Mouse (Mus musculus) retina, adult 2 months (tissue): ENCODE results near the gene Car10.

ENCODE experiments used
- DNase-seq: peaks from one replicate; pipeline ENCODE4 v3.0.0-alpha.2; 2012; ENCODE audit warnings: low read depth, low spot score

The Car10 gene

GRCm38 (mm10) chr11:93490211-93490820 is 392.5 kb downstream of the Car10 start:
- no peak for DNase-seq

- no peak for DNase-seq
These were observed 400.1 kb downstream of the Car10 start for GRCm38 (mm10) chr11:93497896-93498295.

- DNase-seq, result no peak
These were observed 402.6 kb downstream of the Car10 start for GRCm38 (mm10) chr11:93500442-93500841.

DNA sequence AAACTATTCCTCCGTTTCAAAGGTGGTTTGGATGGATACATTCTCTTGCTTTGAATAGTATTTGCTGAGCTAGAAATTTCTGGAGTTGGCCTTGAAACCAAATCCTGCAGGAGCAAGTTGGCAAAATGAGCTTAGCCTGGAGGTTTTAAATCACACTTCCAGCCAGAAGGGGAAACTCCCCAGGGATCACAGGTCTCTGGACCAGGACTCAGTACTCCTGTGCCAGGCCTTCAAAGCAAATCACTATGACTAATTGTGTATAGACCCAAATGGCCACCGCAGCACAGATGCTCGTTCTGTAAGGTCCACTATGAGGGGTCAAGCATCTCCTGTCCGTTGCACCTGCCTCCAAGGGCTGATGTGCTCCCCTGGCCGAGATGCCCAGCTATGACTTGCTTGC is 403.8 kb downstream of the Car10 start:
- no peak for DNase-seq

DNA sequence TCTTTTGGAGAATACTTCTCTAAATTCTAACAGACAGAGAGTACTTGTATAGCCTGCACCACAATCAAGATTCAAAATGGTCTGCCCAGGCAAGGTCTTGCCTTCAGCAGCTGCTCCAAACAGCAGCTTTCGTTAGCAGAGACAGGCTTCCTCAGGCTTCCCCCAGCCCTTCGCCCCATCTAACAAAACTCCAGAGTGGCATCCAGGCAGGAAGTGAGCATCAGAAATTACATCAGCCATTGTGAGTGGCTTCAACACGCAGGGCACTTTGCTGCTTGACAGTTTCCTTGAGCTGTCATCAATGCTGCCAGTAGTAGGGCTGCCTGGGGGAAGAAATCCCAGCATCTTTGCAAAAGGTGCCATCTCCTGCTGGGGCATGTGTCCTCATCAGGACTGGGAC is 405.0 kb downstream of the Car10 start:
- no peak for DNase-seq

DNA sequence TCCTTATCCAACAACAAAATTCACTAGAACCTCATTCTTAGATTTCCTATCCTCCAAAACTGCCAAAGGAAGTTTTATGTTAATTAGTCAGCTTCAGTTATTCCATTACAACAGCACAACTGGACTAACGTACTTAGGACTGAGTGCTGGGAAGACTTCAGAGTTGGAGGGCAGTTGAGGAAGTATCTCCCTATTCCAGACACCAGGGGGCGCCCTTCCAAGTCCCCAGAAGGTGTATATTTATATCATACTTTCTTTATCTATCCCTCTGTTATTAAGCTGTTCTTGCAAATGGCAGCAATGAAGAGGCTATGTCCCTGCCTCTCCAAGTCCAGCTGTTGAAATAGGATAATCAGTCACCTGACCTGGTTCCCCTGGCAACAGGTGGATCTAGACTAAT is 405.6 kb downstream of the Car10 start:
- no peak for DNase-seq

- DNase-seq, result no peak
These were observed 411.9 kb downstream of the Car10 start for GRCm38 (mm10) chr11:93509527-93510235.

GRCm38 (mm10) chr11:93512843-93513242 is 415.0 kb downstream of the Car10 start:
- no peak for DNase-seq

GRCm38 (mm10) chr11:93514396-93514795 is 416.6 kb downstream of the Car10 start:
- DNase-seq, result no peak

- no peak for DNase-seq
These were observed 417.7 kb downstream of the Car10 start for GRCm38 (mm10) chr11:93515566-93515965.

DNA sequence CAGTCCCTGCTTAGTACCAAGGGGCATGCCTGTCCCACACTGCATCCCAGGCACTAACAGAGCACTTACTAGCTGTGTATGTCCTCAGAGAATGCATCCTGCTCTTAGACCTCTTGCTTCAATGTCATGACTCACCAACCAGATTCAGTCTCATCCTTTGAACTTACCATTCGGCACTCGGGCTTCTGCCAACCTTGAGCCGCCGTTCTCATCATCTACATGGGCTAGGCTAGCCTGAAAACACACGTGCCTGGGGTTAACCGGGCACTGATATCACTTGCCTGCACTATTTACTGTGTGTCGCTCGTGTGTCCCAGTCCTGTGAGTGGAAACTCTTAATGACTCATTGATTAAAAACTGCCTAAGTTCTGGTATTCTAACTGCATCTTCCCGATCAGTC is 418.4 kb downstream of the Car10 start:
- no peak for DNase-seq

DNA sequence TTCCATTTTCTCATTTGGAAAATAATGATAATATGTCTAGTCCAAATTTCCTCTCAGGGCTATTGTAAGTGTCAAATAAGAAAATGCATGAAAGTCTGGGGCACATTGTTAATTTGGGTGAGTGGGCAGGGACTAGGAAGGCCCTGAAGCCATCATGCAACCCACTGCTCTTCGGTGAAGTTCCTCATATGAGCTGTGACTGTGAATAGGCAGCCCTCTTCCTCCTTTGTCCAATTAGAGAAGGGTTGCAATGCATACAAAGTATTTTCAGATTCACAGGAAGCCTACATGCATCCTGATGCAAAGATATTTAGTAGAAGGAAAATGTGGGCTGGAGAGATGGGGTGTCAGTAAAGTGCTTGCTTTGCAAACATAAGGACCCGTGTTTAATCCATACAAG is 419.1 kb downstream of the Car10 start:
- DNase-seq, result no peak

- DNase-seq, result no peak
These were observed 424.7 kb downstream of the Car10 start for GRCm38 (mm10) chr11:93522501-93522900.

DNA sequence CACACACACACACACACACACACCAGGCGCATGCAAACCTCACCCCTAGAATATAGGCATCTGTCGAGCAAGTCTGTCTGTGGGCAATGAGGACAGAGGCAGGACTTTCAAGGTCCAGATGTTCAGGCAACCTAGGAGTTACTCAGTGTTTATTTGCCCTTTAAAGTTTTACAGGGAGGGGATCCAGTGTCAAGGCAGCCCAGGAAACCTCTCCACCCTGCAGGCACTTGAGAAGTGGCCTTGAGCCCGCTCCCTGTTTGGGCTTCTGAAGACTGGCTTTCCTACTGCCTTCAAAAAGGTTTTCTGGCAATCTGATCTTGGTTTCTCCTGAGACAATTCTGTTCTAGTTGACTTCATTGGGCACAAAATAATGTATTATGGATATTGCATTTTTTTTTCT is 428.1 kb downstream of the Car10 start:
- no peak for DNase-seq

DNA sequence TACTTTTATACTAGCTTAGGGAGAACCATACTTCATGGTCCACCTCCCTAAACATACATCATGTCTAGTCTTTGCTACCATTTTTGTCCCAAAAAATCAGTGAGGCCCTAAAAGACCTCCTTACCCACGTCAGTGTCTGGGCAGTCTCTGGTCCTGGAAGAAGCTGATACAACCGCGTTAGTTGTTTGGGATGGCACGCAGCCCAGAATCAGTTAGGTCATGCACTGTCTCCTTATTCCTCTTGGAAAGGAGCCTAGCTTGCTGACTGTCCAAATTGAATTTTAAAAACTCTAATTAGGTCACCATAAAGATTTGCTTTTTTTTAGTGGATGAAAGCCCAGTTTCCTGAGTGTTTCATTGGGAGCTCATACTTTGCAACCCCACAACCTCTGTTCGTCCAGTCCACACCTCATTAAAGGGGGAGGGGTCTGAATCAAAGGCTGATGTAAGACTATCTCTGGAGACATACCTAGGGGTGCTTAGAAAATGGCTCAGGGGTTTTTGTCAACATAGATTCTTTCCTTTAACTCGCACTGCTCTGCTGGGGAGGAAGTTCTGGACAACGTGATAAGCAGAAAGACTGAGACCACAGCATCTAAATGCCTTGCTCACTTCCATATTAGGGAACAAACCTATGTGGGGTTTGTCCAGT is 433.3 kb downstream of the Car10 start:
- no peak for DNase-seq

GRCm38 (mm10) chr11:93536244-93536643 is 438.4 kb downstream of the Car10 start:
- DNase-seq, result no peak

DNA sequence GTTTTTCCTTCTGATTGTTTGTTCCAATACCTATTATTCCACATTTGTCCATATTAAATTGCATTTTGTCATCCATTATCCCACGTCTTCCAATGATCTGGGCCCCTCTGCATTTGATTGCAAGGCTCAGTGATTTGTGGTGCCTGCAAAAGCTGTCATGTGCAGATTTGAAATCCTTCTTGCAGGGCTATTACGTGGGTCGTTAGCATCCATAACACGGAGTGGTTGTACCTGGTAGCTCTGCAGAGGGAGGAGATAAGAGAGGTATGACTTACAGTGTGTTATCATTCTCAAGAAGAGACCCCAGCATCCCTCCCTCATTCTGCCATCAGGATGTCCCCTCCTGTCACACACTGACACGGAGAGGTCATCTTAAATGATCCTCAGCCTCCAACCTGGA is 451.1 kb downstream of the Car10 start:
- DNase-seq, result no peak

GRCm38 (mm10) chr11:93550908-93551307 is 453.1 kb downstream of the Car10 start:
- no peak for DNase-seq

DNA sequence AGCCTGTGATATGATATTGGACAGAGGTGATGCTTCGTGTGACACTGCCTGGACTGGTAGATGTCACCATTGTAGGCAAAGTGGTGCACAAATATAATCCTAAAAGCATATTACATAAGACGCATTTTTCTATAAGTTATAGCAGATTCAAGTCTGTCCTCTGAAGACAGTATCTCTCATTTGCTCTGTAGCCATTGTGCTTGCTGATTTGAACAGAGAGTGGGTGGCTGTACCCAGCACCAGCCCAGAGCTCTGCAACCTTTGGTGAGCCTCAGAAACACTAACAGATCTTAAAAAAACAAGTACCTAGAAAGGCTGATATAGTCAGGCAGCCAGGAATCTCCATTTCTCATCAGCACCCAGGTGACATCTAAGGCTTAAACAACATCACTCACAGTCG is 461.3 kb downstream of the Car10 start:
- no peak for DNase-seq

- no peak for DNase-seq
These were observed 462.7 kb downstream of the Car10 start for GRCm38 (mm10) chr11:93560570-93560969.

- no peak for DNase-seq
These were observed 464.6 kb downstream of the Car10 start for GRCm38 (mm10) chr11:93562330-93562865.

- DNase-seq, result no peak
These were observed 467.9 kb downstream of the Car10 start for GRCm38 (mm10) chr11:93565756-93566155.
